In the genomic region with DNA sequence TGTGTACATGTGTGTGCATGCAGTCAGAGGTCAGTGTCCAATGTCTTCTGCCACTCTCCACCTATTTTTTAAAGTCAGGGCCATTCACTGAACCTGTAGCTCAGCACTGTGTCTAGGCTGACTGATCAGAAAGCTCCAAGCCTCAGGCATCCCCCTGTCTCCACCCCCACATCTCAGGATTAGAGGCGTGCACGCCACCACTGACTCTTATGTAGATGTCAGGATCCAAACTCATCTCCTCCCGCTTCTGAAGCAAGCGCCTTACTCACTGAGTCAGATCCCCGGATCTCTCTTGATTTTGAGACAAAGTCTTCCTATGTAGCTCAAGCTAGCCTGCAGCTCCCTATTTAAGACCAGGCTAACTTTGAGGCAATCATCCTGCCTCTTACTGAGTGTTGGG, we compare ENCODE assay signal across 23 mouse cellular contexts. TPM values are rescaled to one million over a fixed set of nuclear protein-coding genes. Genes with fewer than 3 reads are reported as not detected.
DNase-seq lines count a peak whose midpoint lies in the region; ATAC-seq lines count a peak whose summit lies in the region.
"Had no signal": no experiment of that assay in that cellular context is flagged by ENCODE, and none has a peak within 500 bp of the region (broad histone marks: within the 10 kb centered on the region; RNA-seq: fewer than 3 reads in every experiment).

No protein-coding gene starts in this region.

- H3K4me3 ChIP-seq in megakaryocyte, embryonic 14.5 days (replicated peaks): peak overlapping the region; percentile 31
- H3K4me3 ChIP-seq: embryonic facial prominence, embryonic 10.5 days; embryonic facial prominence, embryonic 12.5 days; forebrain, embryonic 13.5 days; forebrain, embryonic 15.5 days had no signal

- peaks cover 64% of the 10 kb centered on the region for H3K27me3 ChIP-seq in megakaryocyte, embryonic 14.5 days (replicated peaks)
- H3K27me3 ChIP-seq: embryonic facial prominence, embryonic 12.5 days; forebrain, embryonic 15.5 days had no signal

- DNase-seq in ES-CJ7 (ENCODE audit: low read depth, low spot score) (peak; percentile 63), ZHBTc4 (ENCODE audit: low read depth, low spot score) (peak; percentile 66)
- DNase-seq in Muller cell, postnatal 12 days (ENCODE audit: inconsistent ontology term): no peak
- DNase-seq in adrenal gland, adult (ENCODE audit: inconsistent age in 2 of 2, low spot score in 1 of 2): no peak
- DNase-seq: adrenal gland, adult 2 months; adrenal gland, postnatal 10 days; adrenal gland, postnatal 25 days; B cell, adult 2 months; cerebellum, adult 11-12 months; cerebellum, adult 2 months; cerebellum, adult 9-10 months; cerebellum, postnatal 10 days; cerebellum, postnatal 25 days; forebrain, postnatal 0 days had no signal

- no peak for ATAC-seq in megakaryocyte, adult 5-6 weeks (ENCODE audit: poor library complexity, severe bottlenecking)
- ATAC-seq: activated CD4-positive, CD25-positive, alpha-beta regulatory T cell, adult 4 months; CD4-positive, CD25-positive, alpha-beta regulatory T cell, adult 4 months; forebrain, embryonic 13.5 days; forebrain, embryonic 15.5 days; forebrain, postnatal 0 days had no signal

- 0 out of 2 replicates have a peak, but pooled peaks cover 3% of the 10 kb centered on the region for H3K9me3 ChIP-seq in megakaryocyte, embryonic 14.5 days
- H3K9me3 ChIP-seq: embryonic facial prominence, embryonic 10.5 days; embryonic facial prominence, embryonic 12.5 days; forebrain, embryonic 13.5 days; forebrain, embryonic 15.5 days had no signal

- H3K4me1 ChIP-seq in megakaryocyte, embryonic 14.5 days: no peaks in the 10 kb centered on the region
- H3K4me1 ChIP-seq: forebrain, embryonic 13.5 days; forebrain, embryonic 15.5 days had no signal

- H3K36me3 ChIP-seq in megakaryocyte, embryonic 14.5 days (replicated peaks; ENCODE audit: low read length): no peaks in the 10 kb centered on the region
- H3K36me3 ChIP-seq: embryonic facial prominence, embryonic 10.5 days; embryonic facial prominence, embryonic 12.5 days; forebrain, embryonic 15.5 days had no signal

RNA-seq across cellular contexts. Expression of gene Zcchc14, which starts 26.0 kb away (rescaled TPM):
- polyA plus RNA-seq in megakaryocyte, embryonic 14.5 days (2012; ENCODE audit: insufficient read depth, low replicate concordance): 0.19 and 0.36 TPM in 2 replicates
- 0.36 and 0.56 TPM in 2 replicates for total RNA-seq in megakaryocyte, adult 5-6 weeks (2015)
- 0.04 and 0.99 TPM in 2 replicates for total RNA-seq in megakaryocyte, adult 5-6 weeks (2017)
- total RNA-seq: CH12.LX had no signal

RNA-seq across cellular contexts. Expression of gene Jph3, which starts 50.7 kb away (rescaled TPM):
- not detected in 2 replicates for polyA plus RNA-seq in megakaryocyte, embryonic 14.5 days (2012; ENCODE audit: insufficient read depth, low replicate concordance)
- total RNA-seq in megakaryocyte, adult 5-6 weeks (2015): 0.07 and 0.11 TPM in 2 replicates
- 0.18 TPM in 1 of 2 replicates, not detected in the other for total RNA-seq in megakaryocyte, adult 5-6 weeks (2017)

Comparison
In these comparisons a context has a peak if more than half of its experiments do, and no peak if none do; other contexts are left out.
1. DNase-seq: peak in ES-CJ7 (single experiment) and ZHBTc4 (single experiment); none in Muller cell, postnatal 12 days (single experiment) and adrenal gland, adult (0 of 2).